Mouse (Mus musculus) liver, embryonic 14.5 days (tissue): ENCODE data around the gene Cebpz.

Source experiments
- CTCF ChIP-seq: IDR thresholded peaks from 2 replicates; pipeline ENCODE4 v1.5.1; 2016; ENCODE audit warnings: antibody characterized with exemption, low read depth, control low read depth
- EP300 ChIP-seq: IDR thresholded peaks from 2 replicates; pipeline ENCODE4 v1.6.1; 2016; ENCODE audit warnings: antibody characterized with exemption, low read depth

DNA sequence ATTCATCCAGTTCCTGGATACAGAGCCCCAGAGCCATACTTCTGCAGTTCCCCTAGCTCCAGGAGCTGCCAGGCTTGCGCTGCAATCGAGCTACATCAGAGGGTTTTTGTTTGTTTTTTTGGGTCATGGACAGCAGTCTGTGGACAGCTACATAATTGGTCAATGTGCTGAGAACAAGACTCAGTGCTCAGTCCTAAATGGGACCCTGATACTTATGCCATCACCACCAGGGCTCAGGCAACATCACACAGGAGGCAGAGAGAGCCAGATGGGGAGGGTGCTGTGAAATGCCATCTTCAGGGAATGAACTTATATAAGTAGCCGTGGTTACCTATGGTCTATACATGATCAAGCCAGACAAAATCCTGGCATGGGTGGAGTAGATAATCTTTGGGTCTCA lies 31.6 kb upstream of the Cebpz start:
- TF ChIP-seq CTCF (no peak), EP300 (no peak)
